Mouse (Mus musculus) neural tube, embryonic 11.5 days (tissue): ENCODE results near the gene 3110082J24Rik. TPM values are rescaled to one million over a fixed set of nuclear protein-coding genes. Genes with fewer than 3 reads are reported as not detected.
A peak's percentile ranks its signal among the peaks of the same experiment; 100 is the strongest.

Experiments used
- ATAC-seq: fragments of 200-750 bp; cut with Nextera tagmentation; 2 replicates; pipeline ENCODE4 v1.8.0; 2017; ENCODE audit warnings: moderate number of reproducible peaks, mild to moderate bottlenecking, moderate TSS enrichment, moderate library complexity; ENCODE audit not compliant: insufficient read depth, low FRiP score, low TSS enrichment
- DNase-seq: peaks from one replicate; pipeline ENCODE4 v3.0.0-alpha.2; 2015; ENCODE audit warnings: low spot score
- H3K27ac ChIP-seq: fragments of 300-500 bp; sonication (generic); 2 replicates; pipeline ENCODE4 v1.5.1; 2014; ENCODE audit warnings: low read depth, mild to moderate bottlenecking, low read length
- H3K27me3 ChIP-seq: fragments of 300-500 bp; sonication (generic); 2 replicates; pipeline ENCODE4 v1.6.1; 2014; ENCODE audit warnings: mild to moderate bottlenecking, low read length, mixed read lengths; ENCODE audit not compliant: control insufficient read depth, insufficient read depth
- H3K36me3 ChIP-seq: fragments of 300-500 bp; sonication (generic); 2 replicates; pipeline ENCODE4 v1.6.1; 2014; ENCODE audit warnings: mild to moderate bottlenecking, low read length, moderate library complexity, mixed read lengths; ENCODE audit not compliant: control insufficient read depth, insufficient read depth
- H3K4me1 ChIP-seq: fragments of 300-500 bp; sonication (generic); 2 replicates; pipeline ENCODE4 v1.6.1; 2014; ENCODE audit warnings: low read length, mixed read lengths; ENCODE audit not compliant: control insufficient read depth, insufficient read depth
- H3K4me2 ChIP-seq: fragments of 300-500 bp; sonication (generic); 2 replicates; pipeline ENCODE4 v1.6.1; 2014; ENCODE audit warnings: low read depth, mild to moderate bottlenecking, moderate library complexity
- H3K4me3 ChIP-seq: fragments of 300-500 bp; sonication (generic); 2 replicates; pipeline ENCODE4 v1.5.1; 2014; ENCODE audit warnings: low read depth, low read length
- H3K9ac ChIP-seq: fragments of 300-500 bp; sonication (generic); 2 replicates; pipeline ENCODE4 v1.6.1; 2014; ENCODE audit warnings: mild to moderate bottlenecking, low read length
- H3K9me3 ChIP-seq: fragments of 300-500 bp; sonication (generic); 2 replicates; pipeline ENCODE4 v1.6.1; 2016; ENCODE audit warnings: low read length; ENCODE audit not compliant: control insufficient read depth
- WGBS: fragments of 180-500 bp; shearing (Covaris S2); extraction: QIAGEN DNeasy Blood & Tissue Kit; methylation state at CpG from one replicate; pipeline ENCODE4 v1.1.7; 2014; 5-methylcytosine and 5-hydroxymethylcytosine counted together
- polyA plus RNA-seq: library from polyadenylated mRNA; unstranded; fragments of >200 nt; fragmentation: Nextera tagmentation; extraction: Ambion mirVana; gene quantifications from 2 replicates; pipeline ENCODE4 v1.2.1, GENCODE M21; 2014

3110082J24Rik gene
- polyA plus RNA-seq, 1 experiment from 2014 or later = 2.1 TPM

- Histone ChIP-seq H3K9me3 (no peaks in the 10 kb centered on the region), H3K27me3 (no peaks in the 10 kb centered on the region), H3K27ac (no peak overlapping the region), H3K4me3 (no peak overlapping the region), H3K4me2 (no peak overlapping the region), H3K4me1 (no peaks in the 10 kb centered on the region), H3K36me3 (peaks cover 5% of the 10 kb centered on the region), H3K9ac (no peak overlapping the region)
- WGBS = 59% methylated on average over 5 of the region's 5 CpGs
- DNase-seq = no peak
- ATAC-seq = peak; percentile 20; the same call in 1 of the 2 replicates
These were observed 19.7 kb upstream of the 3110082J24Rik start for GRCm38 (mm10) chr5:30125587-30125986.

GRCm38 (mm10) chr5:30122481-30122880 is 16.6 kb upstream of the 3110082J24Rik start:
- H3K27me3 ChIP-seq = no peaks in the 10 kb centered on the region
- H3K36me3 ChIP-seq = peaks cover 15% of the 10 kb centered on the region
- no peak overlapping the region for H3K4me3 ChIP-seq
- H3K9me3 ChIP-seq = no peaks in the 10 kb centered on the region
- no peak overlapping the region for H3K4me2 ChIP-seq
- H3K9ac ChIP-seq = no peak overlapping the region
- no peak for ATAC-seq
- H3K27ac ChIP-seq = no peak overlapping the region
- no peaks in the 10 kb centered on the region for H3K4me1 ChIP-seq
- DNase-seq = no peak
- 93% methylated on average over 6 of the region's 6 CpGs for WGBS

GRCm38 (mm10) chr5:30120106-30120505 is 14.2 kb upstream of the 3110082J24Rik start:
- Histone ChIP-seq H3K9me3 (no peaks in the 10 kb centered on the region), H3K4me3 (no peak overlapping the region), H3K4me2 (no peak overlapping the region), H3K9ac (no peak overlapping the region), H3K36me3 (peaks cover 17% of the 10 kb centered on the region), H3K27ac (no peak overlapping the region), H3K4me1 (no peaks in the 10 kb centered on the region), H3K27me3 (no peaks in the 10 kb centered on the region; the same call in 1 of the 2 replicates)
- DNase-seq (no peak), ATAC-seq (no peak)
- WGBS = 89% methylated on average over 7 of the region's 7 CpGs

GRCm38 (mm10) chr5:30119163-30119562 is 13.3 kb upstream of the 3110082J24Rik start:
- Histone ChIP-seq H3K27ac (no peak overlapping the region), H3K9me3 (no peaks in the 10 kb centered on the region), H3K27me3 (peaks cover 4% of the 10 kb centered on the region), H3K36me3 (peaks cover 17% of the 10 kb centered on the region), H3K4me1 (no peaks in the 10 kb centered on the region), H3K4me3 (no peak overlapping the region), H3K9ac (no peak overlapping the region), H3K4me2 (no peak overlapping the region)
- 94% methylated on average over 6 of the region's 6 CpGs for WGBS
- ATAC-seq (no peak), DNase-seq (no peak)

GRCm38 (mm10) chr5:30118018-30118417 is 12.1 kb upstream of the 3110082J24Rik start:
- 86% methylated on average over 1 of the region's 1 CpGs for WGBS
- no peak for DNase-seq
- H3K9me3 ChIP-seq = no peaks in the 10 kb centered on the region
- H3K9ac ChIP-seq = no peak overlapping the region
- no peak overlapping the region for H3K4me2 ChIP-seq
- H3K36me3 ChIP-seq = peaks cover 17% of the 10 kb centered on the region
- H3K27me3 ChIP-seq = peaks cover 12% of the 10 kb centered on the region
- no peak overlapping the region for H3K4me3 ChIP-seq
- ATAC-seq = no peak
- H3K4me1 ChIP-seq = no peaks in the 10 kb centered on the region
- no peak overlapping the region for H3K27ac ChIP-seq

- Histone ChIP-seq H3K4me1 (peaks cover 10% of the 10 kb centered on the region), H3K4me2 (no peak overlapping the region), H3K27me3 (peaks cover 16% of the 10 kb centered on the region), H3K27ac (no peak overlapping the region), H3K9me3 (no peaks in the 10 kb centered on the region), H3K36me3 (peaks cover 15% of the 10 kb centered on the region), H3K4me3 (no peak overlapping the region), H3K9ac (no peak overlapping the region)
- peak; percentile 40 for DNase-seq
- 22% methylated on average over 10 of the region's 10 CpGs for WGBS
- no peak for ATAC-seq
These were observed 9.8 kb upstream of the 3110082J24Rik start for GRCm38 (mm10) chr5:30115718-30116117.

GRCm38 (mm10) chr5:30114761-30115140 is 8.9 kb upstream of the 3110082J24Rik start:
- H3K9me3 ChIP-seq = no peaks in the 10 kb centered on the region
- WGBS = 1% methylated on average over 28 of the region's 28 CpGs
- peak overlapping the region; percentile 83 for H3K4me2 ChIP-seq
- H3K9ac ChIP-seq = peak overlapping the region; percentile 11
- H3K27me3 ChIP-seq = peaks cover 16% of the 10 kb centered on the region
- no peak overlapping the region for H3K27ac ChIP-seq
- ATAC-seq (no peak), DNase-seq (peak; percentile 31)
- peaks cover 19% of the 10 kb centered on the region for H3K4me1 ChIP-seq
- peak overlapping the region; percentile 42 for H3K4me3 ChIP-seq
- H3K36me3 ChIP-seq = peaks cover 6% of the 10 kb centered on the region; the same call in 1 of the 2 replicates

- under 1% methylated on average over 103 of the region's 103 CpGs for WGBS
- peaks cover 16% of the 10 kb centered on the region for H3K27me3 ChIP-seq
- ATAC-seq (peak; percentile 62; the same call in 1 of the 2 replicates), DNase-seq (peak; percentile 91)
- peak overlapping the region; percentile 42 for H3K4me3 ChIP-seq
- H3K4me2 ChIP-seq = peak overlapping the region; percentile 83
- H3K9ac ChIP-seq = peak overlapping the region; percentile 64
- no peaks in the 10 kb centered on the region for H3K9me3 ChIP-seq
- no peak overlapping the region for H3K27ac ChIP-seq
- H3K36me3 ChIP-seq = 0 out of 2 replicates have a peak, but pooled peaks cover 2% of the 10 kb centered on the region
- H3K4me1 ChIP-seq = peaks cover 21% of the 10 kb centered on the region
These were observed 8.2 kb upstream of the 3110082J24Rik start for GRCm38 (mm10) chr5:30113881-30114760.
